ENCODE assay signal across 11 mouse cellular contexts in genomic region chrX:143885765-143886164, GRCm38 (mm10). TPM values are rescaled to one million over a fixed set of nuclear protein-coding genes. Genes with fewer than 3 reads are reported as not detected.
DNase-seq lines count a peak whose midpoint lies in the region; ATAC-seq lines count a peak whose summit lies in the region.
"Had no signal": no experiment of that assay in that cellular context is flagged by ENCODE, and none has a peak within 500 bp of the region (broad histone marks: within the 10 kb centered on the region; RNA-seq: fewer than 3 reads in every experiment).

No protein-coding gene starts in this region.

- H3K27me3 ChIP-seq in heart, embryonic 14.5 days (ENCODE audit: control insufficient read depth, insufficient read depth, low read length): no peaks in the 10 kb centered on the region
- no peaks in the 10 kb centered on the region; the same call in 1 of the 2 replicates for H3K27me3 ChIP-seq in midbrain, embryonic 16.5 days (ENCODE audit: control insufficient read depth, insufficient read depth, low read depth, low read length)

- H3K9ac ChIP-seq in heart, embryonic 14.5 days (ENCODE audit: low read length): no peak overlapping the region
- no peak overlapping the region for H3K9ac ChIP-seq in midbrain, embryonic 16.5 days (ENCODE audit: low read depth, low read length)
- H3K9ac ChIP-seq: limb, embryonic 12.5 days had no signal

- H3K4me3 ChIP-seq in heart, embryonic 14.5 days (ENCODE audit: control insufficient read depth in 1 of 2, insufficient read depth in 1 of 2, low read depth in 1 of 2, low read length in 2 of 2): no peak overlapping the region
- no peak overlapping the region for H3K4me3 ChIP-seq in midbrain, embryonic 16.5 days (ENCODE audit: low read depth, low read length)
- H3K4me3 ChIP-seq: limb, embryonic 12.5 days had no signal

- no peaks in the 10 kb centered on the region for H3K9me3 ChIP-seq in heart, embryonic 14.5 days (ENCODE audit: control insufficient read depth, low read length)
- no peaks in the 10 kb centered on the region for H3K9me3 ChIP-seq in midbrain, embryonic 16.5 days (replicated peaks; ENCODE audit: control insufficient read depth, low read length, poor library complexity, severe bottlenecking)
- H3K9me3 ChIP-seq: limb, embryonic 12.5 days had no signal

- intact Hi-C loops in gastrocnemius, postnatal 14 days (cut with DNase I; ENCODE audit: low total_unique reads): no loop called here
- intact Hi-C loops in left cerebral cortex, postnatal 14 days (cut with DNase I): no loop called here

- H3K4me1 ChIP-seq in heart, embryonic 14.5 days (ENCODE audit: control insufficient read depth in 2 of 2, insufficient read depth in 2 of 2, low read length in 2 of 2): 0 out of 4 replicates have a peak, but pooled peaks cover 0 to 3% of the 10 kb centered on the region in 2 experiments
- no peaks in the 10 kb centered on the region for H3K4me1 ChIP-seq in midbrain, embryonic 16.5 days (ENCODE audit: control insufficient read depth, insufficient read depth, low read length)

- H3K4me2 ChIP-seq in heart, embryonic 14.5 days (ENCODE audit: low read length): no peak overlapping the region
- no peak overlapping the region for H3K4me2 ChIP-seq in midbrain, embryonic 16.5 days (ENCODE audit: low read length)
- H3K4me2 ChIP-seq: limb, embryonic 12.5 days had no signal

- ATAC-seq in heart, embryonic 14.5 days (ENCODE audit: insufficient number of reproducible peaks, insufficient read depth, low FRiP score, low read depth): peak; percentile 54; the same call in 1 of the 2 replicates
- no peak for ATAC-seq in megakaryocyte, adult 5-6 weeks (ENCODE audit: poor library complexity, severe bottlenecking)
- ATAC-seq in midbrain, embryonic 16.5 days: no peak

- 0 out of 4 replicates have a peak overlapping the region, but pooled peaks of 1 of the 2 experiments have one; percentile 30 for H3K27ac ChIP-seq in heart, embryonic 14.5 days (replicated peaks in 1 of 2; ENCODE audit: control insufficient read depth in 1 of 2, insufficient read depth in 1 of 2, low read depth in 2 of 2, low read length in 2 of 2)
- H3K27ac ChIP-seq in midbrain, embryonic 16.5 days (ENCODE audit: low read length): no peak overlapping the region
- H3K27ac ChIP-seq: limb, embryonic 12.5 days had no signal

- peak; percentile 17 for DNase-seq in gastrocnemius, postnatal 14 days
- DNase-seq in gastrocnemius, postnatal 4 days (ENCODE audit: low spot score in 2 of 2): no peak
- DNase-seq in adipocyte (ENCODE audit: low spot score): peak; percentile 3
- DNase-seq in kidney, postnatal 4 days: peak; percentile 53 to 55
- DNase-seq in left cerebral cortex, postnatal 14 days (ENCODE audit: low spot score in 2 of 2): no peak
- DNase-seq: cerebellum, postnatal 36 days; gastrocnemius, postnatal 25 days had no signal

- H3K36me3 ChIP-seq in heart, embryonic 14.5 days (ENCODE audit: control insufficient read depth, insufficient read depth, low read length): no peaks in the 10 kb centered on the region
- no peaks in the 10 kb centered on the region for H3K36me3 ChIP-seq in midbrain, embryonic 16.5 days (ENCODE audit: control insufficient read depth, insufficient read depth, low read length)
- H3K36me3 ChIP-seq: limb, embryonic 12.5 days had no signal

- WGBS in heart, embryonic 14.5 days: 19% methylated on average over 4 of the region's 4 CpGs
- WGBS in midbrain, embryonic 16.5 days: 60% methylated on average over 4 of the region's 4 CpGs

RNA-seq across cellular contexts. Expression of gene Dcx, which starts 47.3 kb away (rescaled TPM):
- total RNA-seq in gastrocnemius, postnatal 14 days (2021): under 1 TPM; 0.31 to 0.88 TPM
- total RNA-seq in gastrocnemius, postnatal 4 days (2021): 10 to 100 TPM; 15.0 to 17.8 TPM
- 0.18 and 0.47 TPM in 2 replicates for polyA plus RNA-seq in heart, embryonic 14.5 days (2014; fragmentation: Nextera tagmentation; extraction: Ambion mirVana)
- total RNA-seq in megakaryocyte, adult 5-6 weeks (2015): not detected in 2 replicates
- not detected in 2 replicates for total RNA-seq in megakaryocyte, adult 5-6 weeks (2017)
- total RNA-seq in left cerebral cortex, postnatal 14 days (2021): 10 to 100 TPM; 55.8 to 56.8 TPM
- polyA plus RNA-seq in midbrain, embryonic 16.5 days (2015; fragmentation: Nextera tagmentation; extraction: Ambion mirVana): 266 and 338 TPM in 2 replicates

RNA-seq across cellular contexts. Expression of gene Capn6, which starts 58.6 kb away (rescaled TPM):
- total RNA-seq in gastrocnemius, postnatal 14 days (2021): 10 to 100 TPM; 40.1 to 45.7 TPM
- total RNA-seq in gastrocnemius, postnatal 4 days (2021): 100 to 1,000 TPM; 405 to 434 TPM
- polyA plus RNA-seq in heart, embryonic 14.5 days (2014; fragmentation: Nextera tagmentation; extraction: Ambion mirVana): 148 and 158 TPM in 2 replicates
- total RNA-seq in megakaryocyte, adult 5-6 weeks (2015): not detected in 2 replicates
- not detected in 2 replicates for total RNA-seq in megakaryocyte, adult 5-6 weeks (2017)
- 1 to 10 TPM; 1.0 to 2.2 TPM for total RNA-seq in left cerebral cortex, postnatal 14 days (2021)
- 1.2 and 2.2 TPM in 2 replicates for polyA plus RNA-seq in midbrain, embryonic 16.5 days (2015; fragmentation: Nextera tagmentation; extraction: Ambion mirVana)

Comparison
In these comparisons a context has a peak if more than half of its experiments do, and no peak if none do; other contexts are left out.
1. DNase-seq: peak in gastrocnemius, postnatal 14 days (single experiment), adipocyte (single experiment) and kidney, postnatal 4 days (2 of 2); none in gastrocnemius, postnatal 4 days (0 of 2) and left cerebral cortex, postnatal 14 days (0 of 2).
2. RNA of gene Dcx, which starts 47.3 kb away (total RNA-seq): 55.8 to 56.8 TPM in left cerebral cortex, postnatal 14 days and 15.0 to 17.8 TPM in gastrocnemius, postnatal 4 days; 0.31 to 0.88 TPM in gastrocnemius, postnatal 14 days and not detected in megakaryocyte, adult 5-6 weeks; every median in the first group is over 4 times any median in the second.
3. RNA of gene Capn6, which starts 58.6 kb away (total RNA-seq): 405 to 434 TPM in gastrocnemius, postnatal 4 days and 40.1 to 45.7 TPM in gastrocnemius, postnatal 14 days; 1.0 to 2.2 TPM in left cerebral cortex, postnatal 14 days and not detected in megakaryocyte, adult 5-6 weeks; every median in the first group is over 10 times any median in the second.